Mouse (Mus musculus): ENCODE results near the gene Trappc2l. TPM values are rescaled to one million over a fixed set of nuclear protein-coding genes. Genes with fewer than 3 reads are reported as not detected.
A peak's percentile ranks its signal among the peaks of the same experiment; 100 is the strongest.

The Trappc2l gene
- polyA plus RNA-seq, 1 experiment from 2014 or later, result 110 TPM

- H3K4me2 ChIP-seq (ENCODE audit: low read length), result peak within 1 kb of the TSS; percentile 64
Observed at GRCm38 (mm10) chr8:122576648-122577022, 34.8 kb upstream of the Trappc2l start, which contains the start of gene Aprt. Gene Aprt, minus strand, starts transcription at chr8:122576909.

GRCm38 (mm10) chr8:122577116-122577515 lies 34.3 kb upstream of the Trappc2l start:
- Histone ChIP-seq H3K4me3 (ENCODE audit: low read length) (peak overlapping the region; percentile 64), H3K9ac (ENCODE audit: low read depth, low read length) (peak overlapping the region; percentile 78), H3K27ac (ENCODE audit: low read depth, low read length) (peak overlapping the region; percentile 76), H3K36me3 (ENCODE audit: control insufficient read depth, insufficient read depth, low read length) (peaks cover 8% of the 10 kb centered on the region; the same call in 1 of the 2 replicates), H3K4me1 (ENCODE audit: control insufficient read depth, insufficient read depth, low read depth, low read length) (peaks cover 23% of the 10 kb centered on the region), H3K4me2 (ENCODE audit: low read length) (peak overlapping the region; percentile 64), H3K9me3 (ENCODE audit: control insufficient read depth, low read length) (no peaks in the 10 kb centered on the region), H3K27me3 (replicated peaks; ENCODE audit: control insufficient read depth, insufficient read depth, low read length) (no peaks in the 10 kb centered on the region)
- ATAC-seq, result peak; percentile 15
- 44% methylated on average over 10 of the region's 10 CpGs for WGBS

More at GRCm38 (mm10) chr8:122576648-122577022, 34.8 kb upstream of the Trappc2l start, which contains the start of gene Aprt:
- Histone ChIP-seq H3K9me3 (ENCODE audit: control insufficient read depth, low read length) (no peaks in the 10 kb centered on the region), H3K4me3 (ENCODE audit: low read length) (peak within 1 kb of the TSS; percentile 64), H3K27me3 (replicated peaks; ENCODE audit: control insufficient read depth, insufficient read depth, low read length) (no peaks in the 10 kb centered on the region), H3K36me3 (ENCODE audit: control insufficient read depth, insufficient read depth, low read length) (peaks cover 8% of the 10 kb centered on the region; the same call in 1 of the 2 replicates), H3K9ac (ENCODE audit: low read depth, low read length) (peak within 1 kb of the TSS; percentile 78), H3K4me1 (ENCODE audit: control insufficient read depth, insufficient read depth, low read depth, low read length) (peaks cover 23% of the 10 kb centered on the region), H3K27ac (ENCODE audit: low read depth, low read length) (peak within 1 kb of the TSS; percentile 76)
- under 1% methylated on average over 38 of the region's 39 CpGs for WGBS
- peak; percentile 94 for ATAC-seq

- no peaks in the 10 kb centered on the region for H3K9me3 ChIP-seq (ENCODE audit: control insufficient read depth, low read length)
- no peak for ATAC-seq
- WGBS, result 34% methylated on average over 7 of the region's 7 CpGs
- no peak overlapping the region for H3K4me3 ChIP-seq (ENCODE audit: low read length)
- H3K4me2 ChIP-seq (ENCODE audit: low read length), result no peak overlapping the region
- peaks cover 3% of the 10 kb centered on the region; the same call in 1 of the 2 replicates for H3K36me3 ChIP-seq (ENCODE audit: control insufficient read depth, insufficient read depth, low read length)
- H3K9ac ChIP-seq (ENCODE audit: low read depth, low read length), result no peak overlapping the region
- no peak overlapping the region for H3K27ac ChIP-seq (ENCODE audit: low read depth, low read length)
- no peaks in the 10 kb centered on the region for H3K27me3 ChIP-seq (replicated peaks; ENCODE audit: control insufficient read depth, insufficient read depth, low read length)
- H3K4me1 ChIP-seq (ENCODE audit: control insufficient read depth, insufficient read depth, low read depth, low read length), result peaks cover 23% of the 10 kb centered on the region
Observed at GRCm38 (mm10) chr8:122579196-122579595, 32.2 kb upstream of the Trappc2l start.

- Histone ChIP-seq H3K9me3 (ENCODE audit: control insufficient read depth, low read length) (no peaks in the 10 kb centered on the region), H3K4me2 (ENCODE audit: low read length) (no peak overlapping the region), H3K27me3 (replicated peaks; ENCODE audit: control insufficient read depth, insufficient read depth, low read length) (no peaks in the 10 kb centered on the region), H3K36me3 (ENCODE audit: control insufficient read depth, insufficient read depth, low read length) (no peaks in the 10 kb centered on the region), H3K4me1 (ENCODE audit: control insufficient read depth, insufficient read depth, low read depth, low read length) (peaks cover 6% of the 10 kb centered on the region), H3K4me3 (ENCODE audit: low read length) (no peak overlapping the region), H3K27ac (ENCODE audit: low read depth, low read length) (no peak overlapping the region), H3K9ac (ENCODE audit: low read depth, low read length) (no peak overlapping the region)
- WGBS, result 80% methylated on average over 13 of the region's 15 CpGs
- no peak for ATAC-seq
Observed at GRCm38 (mm10) chr8:122580926-122581325, 30.5 kb upstream of the Trappc2l start.

GRCm38 (mm10) chr8:122584981-122585380 lies 26.5 kb upstream of the Trappc2l start:
- Histone ChIP-seq H3K9ac (ENCODE audit: low read depth, low read length) (no peak overlapping the region), H3K27ac (ENCODE audit: low read depth, low read length) (no peak overlapping the region), H3K4me2 (ENCODE audit: low read length) (no peak overlapping the region), H3K4me1 (ENCODE audit: control insufficient read depth, insufficient read depth, low read depth, low read length) (no peaks in the 10 kb centered on the region), H3K4me3 (ENCODE audit: low read length) (no peak overlapping the region), H3K27me3 (replicated peaks; ENCODE audit: control insufficient read depth, insufficient read depth, low read length) (no peaks in the 10 kb centered on the region), H3K36me3 (ENCODE audit: control insufficient read depth, insufficient read depth, low read length) (no peaks in the 10 kb centered on the region), H3K9me3 (ENCODE audit: control insufficient read depth, low read length) (no peaks in the 10 kb centered on the region)
- ATAC-seq, result no peak
- 79% methylated on average over 9 of the region's 9 CpGs for WGBS

- WGBS, result 78% methylated on average over 14 of the region's 14 CpGs
- Histone ChIP-seq H3K4me1 (ENCODE audit: control insufficient read depth, insufficient read depth, low read depth, low read length) (no peaks in the 10 kb centered on the region), H3K36me3 (ENCODE audit: control insufficient read depth, insufficient read depth, low read length) (no peaks in the 10 kb centered on the region), H3K4me3 (ENCODE audit: low read length) (no peak overlapping the region), H3K27me3 (replicated peaks; ENCODE audit: control insufficient read depth, insufficient read depth, low read length) (no peaks in the 10 kb centered on the region), H3K4me2 (ENCODE audit: low read length) (no peak overlapping the region), H3K27ac (ENCODE audit: low read depth, low read length) (no peak overlapping the region), H3K9ac (ENCODE audit: low read depth, low read length) (no peak overlapping the region), H3K9me3 (ENCODE audit: control insufficient read depth, low read length) (no peaks in the 10 kb centered on the region)
- no peak for ATAC-seq
Observed at GRCm38 (mm10) chr8:122585411-122585891, 26.0 kb upstream of the Trappc2l start.

- no peak; the same call in 1 of the 2 replicates for ATAC-seq
- Histone ChIP-seq H3K4me3 (ENCODE audit: low read length) (no peak overlapping the region), H3K27ac (ENCODE audit: low read depth, low read length) (no peak overlapping the region), H3K36me3 (ENCODE audit: control insufficient read depth, insufficient read depth, low read length) (no peaks in the 10 kb centered on the region), H3K9ac (ENCODE audit: low read depth, low read length) (no peak overlapping the region), H3K27me3 (replicated peaks; ENCODE audit: control insufficient read depth, insufficient read depth, low read length) (no peaks in the 10 kb centered on the region), H3K4me2 (ENCODE audit: low read length) (no peak overlapping the region), H3K9me3 (ENCODE audit: control insufficient read depth, low read length) (no peaks in the 10 kb centered on the region), H3K4me1 (ENCODE audit: control insufficient read depth, insufficient read depth, low read depth, low read length) (no peaks in the 10 kb centered on the region)
- 43% methylated on average over 7 of the region's 7 CpGs for WGBS
Observed at GRCm38 (mm10) chr8:122586171-122586570, 25.3 kb upstream of the Trappc2l start.

- Histone ChIP-seq H3K9ac (ENCODE audit: low read depth, low read length) (no peak overlapping the region), H3K27ac (ENCODE audit: low read depth, low read length) (no peak overlapping the region), H3K4me1 (ENCODE audit: control insufficient read depth, insufficient read depth, low read depth, low read length) (no peaks in the 10 kb centered on the region), H3K36me3 (ENCODE audit: control insufficient read depth, insufficient read depth, low read length) (no peaks in the 10 kb centered on the region), H3K9me3 (ENCODE audit: control insufficient read depth, low read length) (no peaks in the 10 kb centered on the region), H3K27me3 (replicated peaks; ENCODE audit: control insufficient read depth, insufficient read depth, low read length) (no peaks in the 10 kb centered on the region), H3K4me3 (ENCODE audit: low read length) (no peak overlapping the region), H3K4me2 (ENCODE audit: low read length) (no peak overlapping the region)
- 87% methylated on average over 10 of the region's 10 CpGs for WGBS
- no peak for ATAC-seq
Observed at GRCm38 (mm10) chr8:122586749-122587148, 24.7 kb upstream of the Trappc2l start.

- Histone ChIP-seq H3K27ac (ENCODE audit: low read depth, low read length) (peak overlapping the region; percentile 59), H3K4me1 (ENCODE audit: control insufficient read depth, insufficient read depth, low read depth, low read length) (peaks cover 7% of the 10 kb centered on the region), H3K36me3 (ENCODE audit: control insufficient read depth, insufficient read depth, low read length) (no peaks in the 10 kb centered on the region; the same call in 1 of the 2 replicates), H3K4me2 (ENCODE audit: low read length) (no peak overlapping the region), H3K4me3 (ENCODE audit: low read length) (no peak overlapping the region), H3K9ac (ENCODE audit: low read depth, low read length) (no peak overlapping the region; the same call in 1 of the 2 replicates), H3K9me3 (ENCODE audit: control insufficient read depth, low read length) (no peaks in the 10 kb centered on the region), H3K27me3 (replicated peaks; ENCODE audit: control insufficient read depth, insufficient read depth, low read length) (no peaks in the 10 kb centered on the region)
- 66% methylated on average over 12 of the region's 12 CpGs for WGBS
- no peak for ATAC-seq
Observed at GRCm38 (mm10) chr8:122593240-122593639, 18.2 kb upstream of the Trappc2l start.
